Mouse (Mus musculus) thymus, postnatal 4 days (tissue): ENCODE data around the gene Cacng3.

Experiments
- DNase-seq: peaks from one replicate; pipeline ENCODE4 v3.0.0; 2021

Cacng3 gene

GRCm38 (mm10) chr7:122723358-122723876 lies 53.1 kb downstream of the Cacng3 start:
- no peak for DNase-seq

GRCm38 (mm10) chr7:122726376-122726775 lies 56.1 kb downstream of the Cacng3 start:
- DNase-seq: no peak

GRCm38 (mm10) chr7:122728186-122728585 lies 57.9 kb downstream of the Cacng3 start:
- no peak for DNase-seq

GRCm38 (mm10) chr7:122728846-122729245 lies 58.6 kb downstream of the Cacng3 start:
- DNase-seq: no peak

GRCm38 (mm10) chr7:122735323-122735722 lies 65.0 kb downstream of the Cacng3 start:
- DNase-seq: no peak

GRCm38 (mm10) chr7:122738541-122738940 lies 68.2 kb downstream of the Cacng3 start:
- DNase-seq: no peak

- DNase-seq: no peak
Measured at GRCm38 (mm10) chr7:122740663-122741062, 70.4 kb downstream of the Cacng3 start.

- DNase-seq: no peak
Measured at GRCm38 (mm10) chr7:122755920-122756603, 85.8 kb downstream of the Cacng3 start.

- DNase-seq: no peak
Measured at GRCm38 (mm10) chr7:122758645-122759044, 88.4 kb downstream of the Cacng3 start.

GRCm38 (mm10) chr7:122764506-122764905 lies 94.2 kb downstream of the Cacng3 start:
- DNase-seq: no peak

GRCm38 (mm10) chr7:122768292-122769020 lies 98.2 kb downstream of the Cacng3 start:
- no peak for DNase-seq

- no peak for DNase-seq
Measured at GRCm38 (mm10) chr7:122779601-122780000, 109.3 kb downstream of the Cacng3 start.

- DNase-seq: no peak
Measured at GRCm38 (mm10) chr7:122789929-122790328, 119.6 kb downstream of the Cacng3 start.

GRCm38 (mm10) chr7:122793655-122794346 lies 123.5 kb downstream of the Cacng3 start:
- DNase-seq: no peak

- DNase-seq: no peak
Measured at GRCm38 (mm10) chr7:122795140-122795539, 124.8 kb downstream of the Cacng3 start.

GRCm38 (mm10) chr7:122800821-122801220 lies 130.5 kb downstream of the Cacng3 start:
- no peak for DNase-seq

GRCm38 (mm10) chr7:122803839-122804496 lies 133.7 kb downstream of the Cacng3 start:
- no peak for DNase-seq

- DNase-seq: no peak
Measured at GRCm38 (mm10) chr7:122806531-122806930, 136.2 kb downstream of the Cacng3 start.

- DNase-seq: no peak
Measured at GRCm38 (mm10) chr7:122813724-122814123, 143.4 kb downstream of the Cacng3 start.

- DNase-seq: no peak
Measured at GRCm38 (mm10) chr7:122817565-122817964, 147.3 kb downstream of the Cacng3 start.
